Mouse (Mus musculus) monocyte, adult 5-6 weeks (primary cell): Measurements from ENCODE around the gene Tnfsf9. TPM values are rescaled to one million over a fixed set of nuclear protein-coding genes. Genes with fewer than 3 reads are reported as not detected.

Source experiments
- total RNA-seq: library from RNA; stranded (forward); fragments of 200-1000, 200-491, 200-594 nt; gene quantifications from 3 replicates; pipeline ENCODE4 v1.2.3, GENCODE M21; 2017

Tnfsf9 gene
- total RNA-seq, 1 experiment from 2014 or later, result 0.57 TPM

Other genes with a start within 250 kb of the Tnfsf9 start
- not detected in 3 replicates for gene Acsbg2, start 230.9 kb upstream of the Tnfsf9 start, total RNA-seq
- not detected in 3 replicates for gene 1700061G19Rik, start 229.8 kb upstream of the Tnfsf9 start, total RNA-seq
- 7.0 to 20.4 TPM (median 8.3 TPM) in 3 replicates for gene Mllt1, start 169.9 kb upstream of the Tnfsf9 start, total RNA-seq
- gene Acer1, start 123.2 kb upstream of the Tnfsf9 start, total RNA-seq, result not detected in 3 replicates
- gene Clpp, start 115.0 kb upstream of the Tnfsf9 start, total RNA-seq, result 12.3 to 27.6 TPM (median 13.8 TPM) in 3 replicates
- gene Alkbh7, start 108.0 kb upstream of the Tnfsf9 start, total RNA-seq, result 8.0 to 11.9 TPM (median 9.8 TPM) in 3 replicates
- not detected in 3 replicates for gene Pspn, start 105.3 kb upstream of the Tnfsf9 start, total RNA-seq
- gene Gtf2f1, start 94.0 kb upstream of the Tnfsf9 start, total RNA-seq, result 81.4 to 95.0 TPM (median 83.1 TPM) in 3 replicates
- gene Gm17949, start 93.9 kb upstream of the Tnfsf9 start, total RNA-seq, result not detected in 3 replicates
- 25.1 to 60.3 TPM (median 33.8 TPM) in 3 replicates for gene Khsrp, start 73.8 kb upstream of the Tnfsf9 start, total RNA-seq
- not detected in 3 replicates for gene Slc25a41, start 63.7 kb upstream of the Tnfsf9 start, total RNA-seq
- gene Crb3, start 46.2 kb upstream of the Tnfsf9 start, total RNA-seq, result 1.4 TPM in 1 of 3 replicates, not detected in the others
- gene Slc25a23, start 45.5 kb upstream of the Tnfsf9 start, total RNA-seq, result 0.21 to 1.7 TPM (median 1.3 TPM) in 3 replicates
- 32.3 to 86.7 TPM (median 48.3 TPM) in 3 replicates for gene Dennd1c, start 26.8 kb upstream of the Tnfsf9 start, total RNA-seq
- gene Tubb4a, start 17.5 kb upstream of the Tnfsf9 start, total RNA-seq, result 0.58 to 1.4 TPM in 2 of 3 replicates, not detected in the other
- not detected in 3 replicates for gene Cd70, start 44.5 kb downstream of the Tnfsf9 start, total RNA-seq
- gene Tnfsf14, start 88.9 kb downstream of the Tnfsf9 start, total RNA-seq, result 9.5 to 16.2 TPM (median 10.5 TPM) in 3 replicates
- 96.6 to 152 TPM (median 129 TPM) in 3 replicates for gene C3, start 122.8 kb downstream of the Tnfsf9 start, total RNA-seq
- gene Gpr108, start 143.1 kb downstream of the Tnfsf9 start, total RNA-seq, result 27.2 to 32.8 TPM (median 27.8 TPM) in 3 replicates
- gene Trip10, start 144.1 kb downstream of the Tnfsf9 start, total RNA-seq, result 4.5 to 10.8 TPM (median 9.2 TPM) in 3 replicates
- 267 to 324 TPM (median 306 TPM) in 3 replicates for gene Vav1, start 173.8 kb downstream of the Tnfsf9 start, total RNA-seq